In genomic region chr14:103987266-103987665, GRCm38 (mm10) we compare ENCODE assay signal across 32 mouse cellular contexts.
"Had no signal": no experiment of that assay in that cellular context is flagged by ENCODE, and none has a peak within 500 bp of the region (broad histone marks: within the 10 kb centered on the region; RNA-seq: fewer than 3 reads in every experiment).

No protein-coding gene starts in this region.

- H3K27me3 ChIP-seq: limb, embryonic 12.5 days; limb, embryonic 13.5 days; limb, embryonic 15.5 days; liver, embryonic 12.5 days; liver, embryonic 13.5 days; liver, embryonic 15.5 days; lung, embryonic 15.5 days; megakaryocyte, embryonic 14.5 days; midbrain, embryonic 12.5 days; midbrain, embryonic 13.5 days; midbrain, embryonic 15.5 days had no signal

- H3K36me3 ChIP-seq: limb, embryonic 10.5 days; limb, embryonic 12.5 days; limb, embryonic 13.5 days; limb, embryonic 15.5 days; liver, embryonic 12.5 days; liver, embryonic 13.5 days; liver, embryonic 15.5 days; lung, embryonic 15.5 days; midbrain, embryonic 10.5 days; midbrain, embryonic 12.5 days; midbrain, embryonic 13.5 days; midbrain, embryonic 15.5 days had no signal

- H3K4me1 ChIP-seq: limb, embryonic 10.5 days; limb, embryonic 12.5 days; limb, embryonic 13.5 days; limb, embryonic 15.5 days; liver, embryonic 12.5 days; liver, embryonic 13.5 days; liver, embryonic 15.5 days; lung, embryonic 15.5 days; megakaryocyte, embryonic 14.5 days; midbrain, embryonic 10.5 days; midbrain, embryonic 12.5 days; midbrain, embryonic 15.5 days had no signal

- ATAC-seq: liver, embryonic 12.5 days; liver, postnatal 0 days; lung, postnatal 0 days; midbrain, embryonic 13.5 days; midbrain, embryonic 15.5 days; midbrain, embryonic 16.5 days had no signal

- H3K27ac ChIP-seq: left cerebral cortex, adult 2 months; limb, embryonic 10.5 days; limb, embryonic 12.5 days; limb, embryonic 13.5 days; limb, embryonic 15.5 days; liver, embryonic 12.5 days; liver, embryonic 13.5 days; liver, embryonic 14.5 days; liver, embryonic 15.5 days; lung, embryonic 15.5 days; macrophage; midbrain, embryonic 10.5 days; midbrain, embryonic 12.5 days; midbrain, embryonic 13.5 days; midbrain, embryonic 15.5 days had no signal

- H3K9ac ChIP-seq: limb, embryonic 12.5 days; limb, embryonic 13.5 days; limb, embryonic 15.5 days; liver, embryonic 12.5 days; liver, embryonic 13.5 days; liver, embryonic 14.5 days; liver, embryonic 15.5 days; liver, postnatal 0 days; lung, embryonic 14.5 days; lung, embryonic 15.5 days; midbrain, embryonic 12.5 days; midbrain, embryonic 13.5 days; midbrain, embryonic 15.5 days had no signal

- H3K4me2 ChIP-seq: limb, embryonic 12.5 days; limb, embryonic 13.5 days; limb, embryonic 15.5 days; liver, embryonic 11.5 days; liver, embryonic 12.5 days; liver, embryonic 13.5 days; liver, embryonic 15.5 days; lung, embryonic 14.5 days; lung, embryonic 15.5 days; midbrain, embryonic 11.5 days; midbrain, embryonic 12.5 days; midbrain, embryonic 13.5 days; midbrain, embryonic 15.5 days had no signal

- H3K4me3 ChIP-seq: left cerebral cortex, adult 2 months; limb, embryonic 10.5 days; limb, embryonic 12.5 days; limb, embryonic 13.5 days; limb, embryonic 15.5 days; liver, embryonic 12.5 days; liver, embryonic 13.5 days; liver, embryonic 15.5 days; lung, embryonic 15.5 days; megakaryocyte, embryonic 14.5 days; midbrain, embryonic 10.5 days; midbrain, embryonic 12.5 days; midbrain, embryonic 13.5 days; midbrain, embryonic 15.5 days; myocyte had no signal

- H3K9me3 ChIP-seq: limb, embryonic 10.5 days; limb, embryonic 12.5 days; limb, embryonic 13.5 days; limb, embryonic 15.5 days; liver, embryonic 12.5 days; liver, embryonic 13.5 days; liver, embryonic 15.5 days; lung, embryonic 15.5 days; midbrain, embryonic 10.5 days; midbrain, embryonic 12.5 days; midbrain, embryonic 13.5 days; midbrain, embryonic 15.5 days had no signal

- DNase-seq: left cerebral cortex, postnatal 4 days; liver; liver, embryonic 13.5 days; liver, postnatal 0 days; lung, adult 18-20 months; lung, adult 2 months; lung, embryonic 14.5 days; lung, postnatal 10 days; lung, postnatal 14 days; lung, postnatal 36 days; lung, postnatal 4 days; midbrain, embryonic 14.5 days had no signal
